Mouse (Mus musculus) central nervous system, embryonic 11.5 days (tissue): Measurements from ENCODE around the gene Snapc1. TPM values are rescaled to one million over a fixed set of nuclear protein-coding genes. Genes with fewer than 3 reads are reported as not detected.

ENCODE experiments used
- polyA plus RNA-seq: library from polyadenylated mRNA; depleted of rRNA; stranded (reverse); fragments of >200 nt; gene quantifications from 2 replicates; pipeline ENCODE4 v1.2.3, GENCODE M21; 2012; rRNA removed

Snapc1 gene
- polyA plus RNA-seq = 27.2 and 32.4 TPM in 2 replicates

GRCm38 (mm10) chr12:73964291-73965281 lies at the start of gene Snapc1:
Gene Snapc1 (plus strand): TSS chr12:73964481.

DNA sequence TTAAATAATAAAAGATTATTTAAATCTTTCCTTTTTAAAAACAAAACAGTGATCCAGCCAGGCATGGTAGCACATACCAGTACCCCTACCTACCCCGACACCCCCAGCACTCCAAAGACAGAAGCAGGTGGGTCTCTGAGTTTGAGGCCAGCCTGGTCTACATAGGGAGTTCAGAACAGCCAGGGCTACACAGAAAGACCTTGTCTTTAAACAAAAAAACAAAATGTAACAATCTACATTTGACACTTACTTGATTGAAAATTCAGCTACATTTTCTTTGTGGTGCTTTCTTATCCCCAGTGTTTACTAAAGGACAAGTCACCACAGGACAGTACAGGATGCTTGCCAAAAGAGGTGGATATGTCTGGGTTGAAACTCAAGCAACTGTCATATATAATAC lies 26.9 kb upstream of the Snapc1 start, which contains the start of gene Gm49321:
TSS of gene Gm49321 (plus strand) at position 301 of the 400 bp plus-strand sequence.

DNA sequence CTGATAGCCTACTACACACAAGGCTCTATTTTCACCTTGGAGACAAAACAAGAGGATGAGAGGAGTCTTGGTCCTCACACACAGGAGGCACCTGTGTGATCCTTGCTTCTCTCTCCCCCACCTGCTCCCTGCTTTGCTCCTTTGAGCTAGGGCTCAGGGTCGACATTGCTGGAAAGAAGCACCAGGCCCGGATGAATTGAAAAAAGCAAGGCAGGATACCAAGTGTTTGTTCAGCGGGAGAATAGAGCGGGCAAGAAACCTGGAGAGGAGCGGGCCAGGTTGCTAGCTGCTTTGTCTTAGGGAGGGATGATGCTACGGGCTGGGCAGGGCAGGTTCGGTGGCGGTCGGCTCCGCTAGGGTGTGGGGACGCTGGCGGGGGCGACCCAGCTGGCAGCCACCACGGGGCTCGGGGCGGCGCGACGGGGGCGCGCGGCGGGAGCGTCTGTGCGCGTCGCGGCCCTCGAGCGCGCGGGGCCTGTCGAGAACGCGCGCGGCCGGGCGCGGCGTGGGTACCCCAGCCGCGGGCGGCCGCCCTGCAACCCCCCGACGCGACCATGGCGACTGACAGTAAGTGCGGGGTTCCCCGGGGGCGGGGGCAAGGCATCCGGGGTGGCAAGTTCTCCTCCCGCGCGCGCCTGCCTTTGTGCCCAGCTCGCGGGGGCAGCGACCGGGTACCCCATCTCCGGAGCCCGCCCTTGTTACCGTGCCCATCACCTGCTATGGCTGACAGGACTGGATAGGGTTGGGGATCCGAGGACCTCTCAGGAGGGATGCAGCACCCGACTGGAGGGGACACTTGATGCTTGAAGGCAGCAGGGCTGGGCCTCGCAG lies 33.2 kb downstream of the Snapc1 start, which contains the start of gene Syt16:
TSS of gene Syt16 (plus strand) at position 365 of the 831 bp plus-strand sequence.

Other genes with a start within 250 kb of the Snapc1 start
- gene Hif1a, start 63.1 kb upstream of the Snapc1 start, polyA plus RNA-seq = 54.3 and 76.4 TPM in 2 replicates
- gene Gm49321, start 26.8 kb upstream of the Snapc1 start, polyA plus RNA-seq = 1.1 and 1.9 TPM in 2 replicates
- gene Syt16, start 33.2 kb downstream of the Snapc1 start, polyA plus RNA-seq = 3.0 and 3.6 TPM in 2 replicates